Comparison of ENCODE assay signal across 38 mouse cellular contexts in genomic region chr7:57471316-57471715, GRCm38 (mm10). TPM values are rescaled to one million over a fixed set of nuclear protein-coding genes. Genes with fewer than 3 reads are reported as not detected.
"Had no signal": no experiment of that assay in that cellular context is flagged by ENCODE, and none has a peak within 500 bp of the region (broad histone marks: within the 10 kb centered on the region; RNA-seq: fewer than 3 reads in every experiment).

No protein-coding gene starts in this region.

- H3K27me3 ChIP-seq: limb, embryonic 12.5 days; limb, embryonic 13.5 days; limb, embryonic 15.5 days; liver, embryonic 12.5 days; liver, embryonic 13.5 days; liver, embryonic 15.5 days; lung, embryonic 15.5 days; megakaryocyte, embryonic 14.5 days; midbrain, embryonic 12.5 days; midbrain, embryonic 15.5 days; neural tube, embryonic 12.5 days had no signal

- H3K36me3 ChIP-seq: limb, embryonic 10.5 days; limb, embryonic 12.5 days; limb, embryonic 13.5 days; limb, embryonic 15.5 days; liver, embryonic 12.5 days; liver, embryonic 13.5 days; liver, embryonic 15.5 days; lung, embryonic 15.5 days; midbrain, embryonic 10.5 days; midbrain, embryonic 12.5 days; midbrain, embryonic 15.5 days; neural tube, embryonic 12.5 days had no signal

- DNase-seq: left cerebral cortex, postnatal 4 days; liver; liver, embryonic 13.5 days; liver, postnatal 0 days; lung, adult 18-20 months; lung, adult 2 months; lung, embryonic 14.5 days; lung, postnatal 10 days; lung, postnatal 14 days; lung, postnatal 36 days; lung, postnatal 4 days; midbrain, embryonic 14.5 days had no signal

- H3K27ac ChIP-seq: limb, embryonic 10.5 days; limb, embryonic 12.5 days; limb, embryonic 13.5 days; limb, embryonic 15.5 days; liver, embryonic 12.5 days; liver, embryonic 13.5 days; liver, embryonic 14.5 days; liver, embryonic 15.5 days; lung, embryonic 15.5 days; macrophage; midbrain, embryonic 10.5 days; midbrain, embryonic 12.5 days; midbrain, embryonic 15.5 days; neural tube, embryonic 12.5 days had no signal

- H3K9me3 ChIP-seq: limb, embryonic 10.5 days; limb, embryonic 12.5 days; limb, embryonic 13.5 days; limb, embryonic 15.5 days; liver, embryonic 12.5 days; liver, embryonic 13.5 days; liver, embryonic 15.5 days; lung, embryonic 15.5 days; midbrain, embryonic 10.5 days; midbrain, embryonic 12.5 days; midbrain, embryonic 15.5 days; neural tube, embryonic 12.5 days had no signal

- ATAC-seq: liver, embryonic 12.5 days; liver, postnatal 0 days; lung, postnatal 0 days; midbrain, embryonic 15.5 days; midbrain, embryonic 16.5 days had no signal

- H3K4me3 ChIP-seq: limb, embryonic 10.5 days; limb, embryonic 12.5 days; limb, embryonic 13.5 days; limb, embryonic 15.5 days; liver, embryonic 12.5 days; liver, embryonic 13.5 days; liver, embryonic 15.5 days; lung, embryonic 15.5 days; megakaryocyte, embryonic 14.5 days; midbrain, embryonic 10.5 days; midbrain, embryonic 12.5 days; midbrain, embryonic 15.5 days; myocyte; neural tube, embryonic 12.5 days had no signal

- H3K4me2 ChIP-seq: limb, embryonic 12.5 days; limb, embryonic 13.5 days; limb, embryonic 15.5 days; liver, embryonic 11.5 days; liver, embryonic 12.5 days; liver, embryonic 13.5 days; liver, embryonic 15.5 days; lung, embryonic 14.5 days; lung, embryonic 15.5 days; midbrain, embryonic 11.5 days; midbrain, embryonic 12.5 days; midbrain, embryonic 15.5 days; neural tube, embryonic 12.5 days had no signal

- H3K9ac ChIP-seq: limb, embryonic 12.5 days; limb, embryonic 13.5 days; limb, embryonic 15.5 days; liver, embryonic 12.5 days; liver, embryonic 13.5 days; liver, embryonic 14.5 days; liver, embryonic 15.5 days; liver, postnatal 0 days; lung, embryonic 14.5 days; lung, embryonic 15.5 days; midbrain, embryonic 12.5 days; midbrain, embryonic 15.5 days; neural tube, embryonic 12.5 days had no signal

- H3K4me1 ChIP-seq: limb, embryonic 10.5 days; limb, embryonic 12.5 days; limb, embryonic 13.5 days; limb, embryonic 15.5 days; liver, embryonic 12.5 days; liver, embryonic 13.5 days; liver, embryonic 15.5 days; lung, embryonic 15.5 days; megakaryocyte, embryonic 14.5 days; midbrain, embryonic 10.5 days; midbrain, embryonic 12.5 days; midbrain, embryonic 15.5 days; neural tube, embryonic 12.5 days had no signal

RNA-seq across cellular contexts. Expression of gene Gabra5, which starts 38.5 kb away (rescaled TPM):
- total RNA-seq: liver, adult 2 months; megakaryocyte progenitor cell, adult 5-6 weeks; megakaryocyte, adult 5-6 weeks; megakaryocyte-erythroid progenitor cell, adult 5-6 weeks; monocyte, adult 5-6 weeks had no signal
- polyA plus RNA-seq: liver, adult 2 months; liver, embryonic 13.5 days; liver, embryonic 15.5 days; liver, embryonic 16.5 days; liver, postnatal 0 days; lung, adult 2 months; lung, embryonic 15.5 days; lung, embryonic 16.5 days; lung, postnatal 0 days; macrophage; myocyte had no signal

RNA-seq across cellular contexts. Expression of gene Gabrb3, which starts 51.8 kb away (rescaled TPM):
- total RNA-seq: megakaryocyte progenitor cell, adult 5-6 weeks; megakaryocyte, adult 5-6 weeks; megakaryocyte-erythroid progenitor cell, adult 5-6 weeks; monocyte, adult 5-6 weeks had no signal
- polyA plus RNA-seq: liver, embryonic 16.5 days; liver, postnatal 0 days; macrophage; myocyte had no signal
